Mouse (Mus musculus) T-cell, adult 66 days (primary cell): ENCODE results near the gene Dhh. TPM values are rescaled to one million over a fixed set of nuclear protein-coding genes. Genes with fewer than 3 reads are reported as not detected.

ENCODE experiments used
- total RNA-seq, 2 experiments: library from RNA; stranded (reverse); gene quantifications; 3 replicates in 1 of 2; 4 replicates in 1 of 2; pipeline ENCODE4 v1.2.4; 2023

The Dhh gene
- total RNA-seq, result under 1 TPM in 1 of 2 experiments, not detected in 1; 0.36 TPM

GRCm38 (mm10) chr15:98897928-98898800, at the start of gene Dhh:
Dhh (minus strand) TSS chr15:98898540.

DNA sequence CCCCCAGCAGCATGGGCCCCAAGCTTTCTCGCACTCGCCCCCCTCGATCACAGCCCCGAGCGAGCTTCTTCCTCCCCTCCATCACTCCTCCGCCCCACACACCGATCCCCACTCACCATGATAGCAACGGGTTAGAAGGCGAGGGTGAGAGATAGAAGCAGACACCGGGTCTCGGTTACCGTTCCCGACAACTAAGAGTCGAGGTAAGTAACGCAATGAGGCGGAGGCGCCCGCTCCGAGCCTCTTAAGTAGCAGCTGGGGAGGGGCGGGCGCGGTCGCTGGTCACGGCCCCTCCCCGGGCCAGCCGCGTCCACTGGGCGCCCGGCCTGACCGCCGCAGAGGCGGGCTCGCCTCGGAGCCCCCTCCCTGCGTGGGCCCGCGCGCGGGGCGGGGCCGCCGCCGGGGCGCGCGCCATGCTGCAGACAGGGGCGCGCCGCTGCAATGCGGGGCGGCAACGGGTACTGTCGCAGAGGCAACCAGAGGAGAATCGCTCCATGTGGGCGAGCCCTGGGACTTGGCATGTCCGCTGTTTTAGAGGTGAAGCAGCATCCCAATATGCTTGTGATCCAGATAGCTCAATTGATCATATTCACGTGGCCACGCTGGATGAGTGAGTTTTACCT, 36.0 kb upstream of the Dhh start, which contains the start of gene Tuba1b:
Tuba1b (minus strand) TSS at position 349 of the 623 bp plus-strand sequence.

GRCm38 (mm10) chr15:98917538-98918498, 19.5 kb upstream of the Dhh start, which contains the start of gene Lmbr1l:
Lmbr1l (minus strand) TSS chr15:98918231.

DNA sequence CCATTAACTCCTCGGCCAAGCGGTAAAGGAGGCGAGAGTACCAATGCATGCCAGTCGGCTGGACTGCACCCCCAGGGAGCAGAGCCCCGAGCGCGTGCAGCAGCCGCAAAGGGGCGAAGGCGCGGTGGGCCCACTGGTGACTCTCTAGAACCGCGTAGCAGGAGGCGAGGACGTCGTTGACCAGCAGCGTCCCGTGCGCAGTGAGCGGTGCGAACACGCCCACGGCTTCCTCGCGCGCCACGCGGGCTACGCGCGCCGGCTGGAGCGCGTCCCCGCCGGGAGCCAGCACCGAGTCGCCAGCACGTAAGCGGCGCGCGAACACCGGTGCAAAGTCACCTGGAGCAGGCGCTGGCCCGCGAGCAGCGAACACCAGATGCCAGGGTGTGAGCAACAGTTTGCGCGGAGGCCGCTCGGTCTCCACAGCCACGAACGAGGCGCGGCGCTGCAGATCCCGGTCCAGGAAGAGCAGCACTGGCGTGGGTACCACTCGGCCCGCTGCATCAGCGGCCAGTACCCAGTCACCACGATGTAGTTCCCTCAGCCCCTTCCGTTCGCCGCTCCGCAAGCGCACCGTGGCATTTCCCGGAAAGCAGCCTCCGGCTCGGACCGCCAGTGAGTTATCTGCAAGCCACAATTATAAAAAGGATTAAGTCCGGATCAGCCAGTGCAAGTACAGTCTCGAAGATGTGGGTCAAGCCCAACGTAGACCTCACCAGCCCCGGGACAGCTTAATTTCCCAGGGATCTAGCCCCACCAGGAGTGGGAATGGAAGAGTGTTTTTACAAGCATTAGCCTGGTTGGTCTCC, 4.2 kb downstream of the Dhh start, which contains the start of gene Rhebl1:
Rhebl1 (minus strand) TSS at position 601 of the 806 bp plus-strand sequence.

DNA sequence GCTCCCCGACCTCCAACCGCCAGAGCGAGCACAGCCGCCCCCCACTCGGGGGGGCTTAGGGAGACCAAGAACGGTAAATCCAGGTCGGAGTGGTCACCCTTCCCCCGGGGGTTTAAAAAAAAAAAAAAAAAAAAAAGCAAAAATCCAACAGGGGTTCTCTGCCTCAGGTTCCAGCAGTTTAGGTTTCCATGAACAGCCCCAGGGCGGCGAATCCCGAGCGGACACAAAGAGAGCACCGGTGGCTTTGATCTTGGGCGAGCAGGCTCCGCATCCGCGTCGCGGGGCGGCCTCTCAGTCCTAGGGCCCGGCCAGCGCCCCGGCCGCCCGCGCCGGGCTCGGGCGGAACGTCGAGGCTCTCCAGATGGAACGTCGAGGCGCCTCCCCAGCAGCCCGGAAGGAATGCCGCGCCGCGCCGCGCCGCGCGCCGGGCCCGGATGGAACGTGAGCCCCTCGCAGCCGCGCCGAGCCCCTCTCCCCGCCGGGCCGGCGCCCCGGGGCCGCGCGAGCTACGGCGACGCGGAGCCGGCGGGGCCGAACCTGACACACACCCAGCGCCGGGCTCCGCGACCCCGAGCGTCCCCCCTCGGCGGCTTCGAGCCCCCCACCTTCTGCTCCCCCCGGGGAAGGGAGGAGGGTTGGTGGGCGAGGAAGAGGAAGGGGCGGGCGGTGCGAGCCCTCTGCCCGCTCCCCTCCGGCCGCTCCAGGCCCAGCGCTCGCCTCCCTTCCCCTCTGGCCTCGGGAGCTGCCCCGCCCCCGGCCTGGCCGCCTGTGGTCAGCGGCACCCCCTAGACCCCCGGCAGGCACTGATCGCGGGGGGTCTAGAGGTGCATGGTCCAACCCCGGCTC, 27.0 kb downstream of the Dhh start, which contains the start of gene Kmt2d:
Kmt2d (minus strand) TSS at position 135 of the 846 bp plus-strand sequence.

Other genes starting within 250 kb of the Dhh start
- gene Ddx23, start 235.6 kb downstream of the Dhh start, total RNA-seq, result 100 to 1,000 TPM; 137 to 163 TPM
- 1 to 10 TPM in 1 of 2 experiments, under 1 TPM in 1; 0.82 to 1.3 TPM for gene Rnd1, start 221.1 kb downstream of the Dhh start, total RNA-seq
- not detected for gene Ccdc65, start 190.3 kb downstream of the Dhh start, total RNA-seq
- 1 to 10 TPM; 3.7 to 5.5 TPM for gene Fkbp11, start 170.3 kb downstream of the Dhh start, total RNA-seq
- 100 to 1,000 TPM; 105 to 115 TPM for gene Arf3, start 135.3 kb downstream of the Dhh start, total RNA-seq
- gene Wnt10b, start 120.4 kb downstream of the Dhh start, total RNA-seq, result under 1 TPM; 0.21 to 0.29 TPM
- gene Wnt1, start 108.7 kb downstream of the Dhh start, total RNA-seq, result not detected
- under 1 TPM; 0.15 to 0.39 TPM for gene Ddn, start 89.0 kb downstream of the Dhh start, total RNA-seq
- 100 to 1,000 TPM; 118 TPM for gene Prkag1, start 67.0 kb downstream of the Dhh start, total RNA-seq
- gene Kmt2d, start 27.3 kb downstream of the Dhh start, total RNA-seq, result 100 to 1,000 TPM; 254 to 294 TPM
- gene Rhebl1, start 4.0 kb downstream of the Dhh start, total RNA-seq, result 10 to 100 TPM; 22.4 to 23.8 TPM
- 100 to 1,000 TPM; 268 to 306 TPM for gene Lmbr1l, start 19.7 kb upstream of the Dhh start, total RNA-seq
- 100 to 1,000 TPM; 263 to 287 TPM for gene Tuba1b, start 36.0 kb upstream of the Dhh start, total RNA-seq
- gene Gm49450, start 55.0 kb upstream of the Dhh start, total RNA-seq, result not detected
- 100 to 1,000 TPM; 188 to 202 TPM for gene Tuba1a, start 55.2 kb upstream of the Dhh start, total RNA-seq
- gene Tuba1c, start 131.4 kb upstream of the Dhh start, total RNA-seq, result 10 to 100 TPM; 75.8 to 86.6 TPM
- not detected for gene Prph, start 156.6 kb upstream of the Dhh start, total RNA-seq
- 1 to 10 TPM; 3.0 to 3.2 TPM for gene Troap, start 176.0 kb upstream of the Dhh start, total RNA-seq
- gene C1ql4, start 189.3 kb upstream of the Dhh start, total RNA-seq, result not detected
- gene Dnajc22, start 194.6 kb upstream of the Dhh start, total RNA-seq, result not detected
- gene Spats2, start 227.4 kb upstream of the Dhh start, total RNA-seq, result not detected